Mouse (Mus musculus): ENCODE results near the gene Ifnar1. TPM values are rescaled to one million over a fixed set of nuclear protein-coding genes. Genes with fewer than 3 reads are reported as not detected.

Ifnar1 gene
- polyA plus RNA-seq, 1 experiment from 2014 or later: 69.6 TPM

- H3K36me3 ChIP-seq (ENCODE audit: control insufficient read depth, insufficient read depth, low read length): no peaks in the 10 kb centered on the region
- no peak overlapping the region for H3K4me2 ChIP-seq (replicated peaks; ENCODE audit: low read depth, low read length)
- no peak overlapping the region for H3K27ac ChIP-seq (ENCODE audit: low read depth, low read length)
- ATAC-seq (ENCODE audit: low FRiP score, low TSS enrichment): no peak
- no peaks in the 10 kb centered on the region for H3K4me1 ChIP-seq (ENCODE audit: control insufficient read depth, insufficient read depth, low read length)
- no peak overlapping the region for H3K4me3 ChIP-seq (ENCODE audit: low read length)
- H3K27me3 ChIP-seq (ENCODE audit: control insufficient read depth, insufficient read depth, low read length): no peaks in the 10 kb centered on the region
- 80% methylated on average over 8 of the region's 8 CpGs for WGBS
- no peak overlapping the region for H3K9ac ChIP-seq (ENCODE audit: low read depth, low read length)
- H3K9me3 ChIP-seq (ENCODE audit: control insufficient read depth, low read length): no peaks in the 10 kb centered on the region
These were observed 38.1 kb upstream of the Ifnar1 start for GRCm38 (mm10) chr16:91446778-91447511.

GRCm38 (mm10) chr16:91447512-91447900 is 37.5 kb upstream of the Ifnar1 start:
- ATAC-seq (ENCODE audit: low FRiP score, low TSS enrichment): no peak
- Histone ChIP-seq H3K4me1 (ENCODE audit: control insufficient read depth, insufficient read depth, low read length) (no peaks in the 10 kb centered on the region), H3K9ac (ENCODE audit: low read depth, low read length) (no peak overlapping the region), H3K4me2 (replicated peaks; ENCODE audit: low read depth, low read length) (no peak overlapping the region), H3K27me3 (ENCODE audit: control insufficient read depth, insufficient read depth, low read length) (no peaks in the 10 kb centered on the region), H3K9me3 (ENCODE audit: control insufficient read depth, low read length) (no peaks in the 10 kb centered on the region), H3K4me3 (ENCODE audit: low read length) (no peak overlapping the region), H3K27ac (ENCODE audit: low read depth, low read length) (no peak overlapping the region), H3K36me3 (ENCODE audit: control insufficient read depth, insufficient read depth, low read length) (no peaks in the 10 kb centered on the region)
- 84% methylated on average over 6 of the region's 6 CpGs for WGBS

- no peak for ATAC-seq (ENCODE audit: low FRiP score, low TSS enrichment)
- Histone ChIP-seq H3K4me2 (replicated peaks; ENCODE audit: low read depth, low read length) (no peak overlapping the region), H3K9ac (ENCODE audit: low read depth, low read length) (no peak overlapping the region), H3K4me3 (ENCODE audit: low read length) (no peak overlapping the region), H3K9me3 (ENCODE audit: control insufficient read depth, low read length) (no peaks in the 10 kb centered on the region), H3K4me1 (ENCODE audit: control insufficient read depth, insufficient read depth, low read length) (no peaks in the 10 kb centered on the region), H3K27me3 (ENCODE audit: control insufficient read depth, insufficient read depth, low read length) (no peaks in the 10 kb centered on the region), H3K36me3 (ENCODE audit: control insufficient read depth, insufficient read depth, low read length) (no peaks in the 10 kb centered on the region), H3K27ac (ENCODE audit: low read depth, low read length) (no peak overlapping the region)
- 98% methylated on average over 5 of the region's 5 CpGs for WGBS
These were observed 37.0 kb upstream of the Ifnar1 start for GRCm38 (mm10) chr16:91448088-91448487.

GRCm38 (mm10) chr16:91448895-91449294 is 36.1 kb upstream of the Ifnar1 start:
- Histone ChIP-seq H3K9ac (ENCODE audit: low read depth, low read length) (no peak overlapping the region), H3K9me3 (ENCODE audit: control insufficient read depth, low read length) (no peaks in the 10 kb centered on the region), H3K36me3 (ENCODE audit: control insufficient read depth, insufficient read depth, low read length) (no peaks in the 10 kb centered on the region), H3K4me1 (ENCODE audit: control insufficient read depth, insufficient read depth, low read length) (no peaks in the 10 kb centered on the region), H3K27me3 (ENCODE audit: control insufficient read depth, insufficient read depth, low read length) (no peaks in the 10 kb centered on the region), H3K4me3 (ENCODE audit: low read length) (no peak overlapping the region), H3K4me2 (replicated peaks; ENCODE audit: low read depth, low read length) (no peak overlapping the region), H3K27ac (ENCODE audit: low read depth, low read length) (no peak overlapping the region)
- 83% methylated on average over 7 of the region's 7 CpGs for WGBS
- no peak for ATAC-seq (ENCODE audit: low FRiP score, low TSS enrichment)

GRCm38 (mm10) chr16:91450137-91451064 is 34.6 kb upstream of the Ifnar1 start:
- no peak for ATAC-seq (ENCODE audit: low FRiP score, low TSS enrichment)
- Histone ChIP-seq H3K4me1 (ENCODE audit: control insufficient read depth, insufficient read depth, low read length) (no peaks in the 10 kb centered on the region), H3K9ac (ENCODE audit: low read depth, low read length) (no peak overlapping the region), H3K4me2 (replicated peaks; ENCODE audit: low read depth, low read length) (no peak overlapping the region), H3K9me3 (ENCODE audit: control insufficient read depth, low read length) (no peaks in the 10 kb centered on the region), H3K27ac (ENCODE audit: low read depth, low read length) (no peak overlapping the region), H3K4me3 (ENCODE audit: low read length) (no peak overlapping the region), H3K36me3 (ENCODE audit: control insufficient read depth, insufficient read depth, low read length) (no peaks in the 10 kb centered on the region), H3K27me3 (ENCODE audit: control insufficient read depth, insufficient read depth, low read length) (no peaks in the 10 kb centered on the region)
- 88% methylated on average over 12 of the region's 12 CpGs for WGBS

GRCm38 (mm10) chr16:91451949-91452348 is 33.1 kb upstream of the Ifnar1 start:
- Histone ChIP-seq H3K9ac (ENCODE audit: low read depth, low read length) (no peak overlapping the region), H3K4me1 (ENCODE audit: control insufficient read depth, insufficient read depth, low read length) (no peaks in the 10 kb centered on the region), H3K36me3 (ENCODE audit: control insufficient read depth, insufficient read depth, low read length) (no peaks in the 10 kb centered on the region), H3K4me3 (ENCODE audit: low read length) (no peak overlapping the region), H3K27me3 (ENCODE audit: control insufficient read depth, insufficient read depth, low read length) (no peaks in the 10 kb centered on the region), H3K27ac (ENCODE audit: low read depth, low read length) (no peak overlapping the region), H3K4me2 (replicated peaks; ENCODE audit: low read depth, low read length) (no peak overlapping the region), H3K9me3 (ENCODE audit: control insufficient read depth, low read length) (no peaks in the 10 kb centered on the region)
- ATAC-seq (ENCODE audit: low FRiP score, low TSS enrichment): no peak
- WGBS: 87% methylated on average over 2 of the region's 2 CpGs

DNA sequence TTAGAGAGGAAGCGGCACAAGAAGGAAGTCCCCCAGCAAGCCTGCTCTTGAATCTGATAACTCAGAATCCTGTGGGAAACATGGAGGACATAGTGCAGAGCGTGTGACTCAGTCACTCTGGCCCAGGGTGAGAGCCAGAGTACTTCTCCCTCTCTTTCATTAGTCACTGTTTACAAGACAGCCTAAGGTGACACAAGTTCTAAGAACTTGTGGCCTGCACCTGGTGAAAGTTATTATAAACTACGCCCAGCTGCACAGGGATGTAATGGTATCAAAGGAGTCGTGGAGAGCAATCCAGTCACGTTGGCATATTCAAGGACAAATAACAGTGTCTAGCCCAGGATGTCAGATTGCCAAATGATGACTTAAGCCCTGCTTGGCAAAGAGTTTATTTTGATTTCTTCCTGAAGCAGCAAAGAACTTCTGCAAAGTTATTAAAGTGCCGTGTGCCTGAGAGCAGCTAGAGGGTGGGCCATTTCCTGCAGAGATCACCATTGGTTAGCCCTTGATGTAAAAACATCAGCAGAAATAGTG is 32.6 kb upstream of the Ifnar1 start:
- no peak overlapping the region for H3K4me3 ChIP-seq (ENCODE audit: low read length)
- H3K9ac ChIP-seq (ENCODE audit: low read depth, low read length): no peak overlapping the region
- no peaks in the 10 kb centered on the region for H3K4me1 ChIP-seq (ENCODE audit: control insufficient read depth, insufficient read depth, low read length)
- H3K4me2 ChIP-seq (replicated peaks; ENCODE audit: low read depth, low read length): no peak overlapping the region
- no peak for ATAC-seq (ENCODE audit: low FRiP score, low TSS enrichment)
- H3K36me3 ChIP-seq (ENCODE audit: control insufficient read depth, insufficient read depth, low read length): no peaks in the 10 kb centered on the region
- no peak overlapping the region for H3K27ac ChIP-seq (ENCODE audit: low read depth, low read length)
- H3K27me3 ChIP-seq (ENCODE audit: control insufficient read depth, insufficient read depth, low read length): no peaks in the 10 kb centered on the region
- 64% methylated on average over 6 of the region's 6 CpGs for WGBS
- H3K9me3 ChIP-seq (ENCODE audit: control insufficient read depth, low read length): no peaks in the 10 kb centered on the region

- 71% methylated on average over 4 of the region's 4 CpGs for whole genome bisulfite sequencing
- no peaks in the 10 kb centered on the region for H3K9me3 ChIP-seq (ENCODE audit: control insufficient read depth, low read length)
These were observed 29.2 kb upstream of the Ifnar1 start for GRCm38 (mm10) chr16:91455868-91456267.

GRCm38 (mm10) chr16:91458301-91458746 is 26.7 kb upstream of the Ifnar1 start:
- Histone ChIP-seq H3K9ac (ENCODE audit: low read depth, low read length) (no peak overlapping the region), H3K27ac (ENCODE audit: low read depth, low read length) (no peak overlapping the region), H3K36me3 (ENCODE audit: control insufficient read depth, insufficient read depth, low read length) (no peaks in the 10 kb centered on the region), H3K4me1 (ENCODE audit: control insufficient read depth, insufficient read depth, low read length) (no peaks in the 10 kb centered on the region), H3K4me3 (ENCODE audit: low read length) (no peak overlapping the region), H3K4me2 (replicated peaks; ENCODE audit: low read depth, low read length) (no peak overlapping the region), H3K27me3 (ENCODE audit: control insufficient read depth, insufficient read depth, low read length) (no peaks in the 10 kb centered on the region), H3K9me3 (ENCODE audit: control insufficient read depth, low read length) (no peaks in the 10 kb centered on the region)
- ATAC-seq (ENCODE audit: low FRiP score, low TSS enrichment): no peak
- 57% methylated on average over 21 of the region's 21 CpGs for WGBS

More at GRCm38 (mm10) chr16:91455868-91456267, 29.2 kb upstream of the Ifnar1 start:
- Histone ChIP-seq H3K27ac (ENCODE audit: low read depth, low read length) (no peak overlapping the region), H3K4me3 (ENCODE audit: low read length) (no peak overlapping the region), H3K4me2 (replicated peaks; ENCODE audit: low read depth, low read length) (no peak overlapping the region), H3K36me3 (ENCODE audit: control insufficient read depth, insufficient read depth, low read length) (no peaks in the 10 kb centered on the region), H3K27me3 (ENCODE audit: control insufficient read depth, insufficient read depth, low read length) (no peaks in the 10 kb centered on the region), H3K9ac (ENCODE audit: low read depth, low read length) (no peak overlapping the region), H3K4me1 (ENCODE audit: control insufficient read depth, insufficient read depth, low read length) (no peaks in the 10 kb centered on the region)
- ATAC-seq (ENCODE audit: low FRiP score, low TSS enrichment): no peak

All from kidney, embryonic 14.5 days (tissue).